8 mouse cellular contexts compared by ENCODE assay signal in the genomic region with DNA sequence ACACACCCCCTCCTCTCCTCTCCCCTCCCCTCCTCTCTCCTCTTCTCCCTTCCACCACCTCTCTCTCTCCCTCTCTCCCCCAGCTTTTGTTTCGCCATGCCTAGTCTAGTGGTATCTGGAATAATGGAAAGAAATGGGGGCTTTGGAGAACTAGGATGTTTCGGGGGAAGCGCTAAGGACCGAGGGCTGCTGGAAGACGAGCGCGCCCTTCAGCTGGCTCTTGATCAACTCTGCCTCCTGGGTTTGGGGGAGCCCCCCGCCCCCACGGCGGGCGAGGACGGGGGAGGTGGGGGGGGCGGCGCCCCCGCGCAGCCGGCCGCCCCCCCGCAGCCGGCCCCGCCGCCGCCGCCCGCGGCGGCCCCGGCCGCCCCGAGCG. TPM values are rescaled to one million over a fixed set of nuclear protein-coding genes. Genes with fewer than 3 reads are reported as not detected.
DNase-seq lines count a peak whose midpoint lies in the region; ATAC-seq and TF ChIP-seq lines count a peak whose summit lies in the region.

Mex3a (plus strand) TSS at position 97 of the 376 bp plus-strand sequence.

- H3K9ac ChIP-seq in heart, embryonic 14.5 days (ENCODE audit: low read length): peak within 1 kb of the TSS; percentile 95
- H3K9ac ChIP-seq in ES-Bruce4 (ENCODE audit: low read depth, poor library complexity, severe bottlenecking): peak within 1 kb of the TSS; percentile 84
- peak within 1 kb of the TSS; percentile 100 for H3K9ac ChIP-seq in forebrain, embryonic 13.5 days
- H3K9ac ChIP-seq in liver, embryonic 14.5 days (replicated peaks): peak within 1 kb of the TSS; percentile 64

- H3K27ac ChIP-seq in heart, embryonic 14.5 days (replicated peaks in 1 of 2; ENCODE audit: control insufficient read depth in 1 of 2, insufficient read depth in 1 of 2, low read depth in 2 of 2, low read length in 2 of 2): peak within 1 kb of the TSS; percentile 87 to 92
- peak within 1 kb of the TSS; percentile 76 for H3K27ac ChIP-seq in ES-Bruce4 (ENCODE audit: insufficient read depth, low read length)
- H3K27ac ChIP-seq in forebrain, embryonic 13.5 days: peak within 1 kb of the TSS; percentile 99
- H3K27ac ChIP-seq in liver, embryonic 14.5 days: no peak within 1 kb of the TSS

- H3K36me3 ChIP-seq in heart, embryonic 14.5 days (ENCODE audit: control insufficient read depth, insufficient read depth, low read length): peaks cover 22% of the 10 kb centered on the region
- peaks cover 1% of the 10 kb centered on the region; the same call in 1 of the 2 replicates for H3K36me3 ChIP-seq in ES-Bruce4 (ENCODE audit: control insufficient read depth, insufficient read depth, low read length, poor library complexity, severe bottlenecking)
- peaks cover 27% of the 10 kb centered on the region for H3K36me3 ChIP-seq in forebrain, embryonic 13.5 days (ENCODE audit: poor library complexity, severe bottlenecking)
- H3K36me3 ChIP-seq in liver, embryonic 14.5 days (replicated peaks; ENCODE audit: control insufficient read depth, insufficient read depth, low read depth): no peaks in the 10 kb centered on the region

- DNase-seq in heart, postnatal 14 days: no peak
- DNase-seq in liver, embryonic 14.5 days (ENCODE audit: low read depth in 3 of 3, low spot score in 3 of 3): no peak
- no peak for DNase-seq in adrenal gland, postnatal 25 days
- no peak for DNase-seq in testis, postnatal 10 days (ENCODE audit: low spot score)

- H3K4me2 ChIP-seq in heart, embryonic 14.5 days (ENCODE audit: low read length): peak within 1 kb of the TSS; percentile 68
- peak within 1 kb of the TSS; percentile 99 for H3K4me2 ChIP-seq in forebrain, embryonic 13.5 days
- peak within 1 kb of the TSS; percentile 99 for H3K4me2 ChIP-seq in liver, embryonic 14.5 days (ENCODE audit: low read depth)

- no peaks in the 10 kb centered on the region for H3K27me3 ChIP-seq in heart, embryonic 14.5 days (ENCODE audit: control insufficient read depth, insufficient read depth, low read length)
- no peaks in the 10 kb centered on the region for H3K27me3 ChIP-seq in ES-Bruce4 (ENCODE audit: control insufficient read depth, insufficient read depth, low read length, poor library complexity, severe bottlenecking)
- H3K27me3 ChIP-seq in forebrain, embryonic 13.5 days: no peaks in the 10 kb centered on the region
- H3K27me3 ChIP-seq in liver, embryonic 14.5 days (ENCODE audit: control insufficient read depth, insufficient read depth, low read length): peaks cover 6% of the 10 kb centered on the region

- TF ChIP-seq EP300 in ES-Bruce4 (IDR thresholded peaks at IDR 0.05; ENCODE audit: insufficient read depth, low read depth, low read length): no peak
- TF ChIP-seq EP300 in liver, embryonic 14.5 days (IDR thresholded peaks at IDR 0.05; ENCODE audit: low read depth): no peak

- H3K4me3 ChIP-seq in heart, embryonic 14.5 days (ENCODE audit: control insufficient read depth in 1 of 2, insufficient read depth in 1 of 2, low read depth in 1 of 2, low read length in 2 of 2): peak within 1 kb of the TSS; percentile 90 to 93
- peak within 1 kb of the TSS; percentile 89 for H3K4me3 ChIP-seq in ES-Bruce4 (ENCODE audit: low read depth, low read length)
- peak within 1 kb of the TSS; percentile 97 for H3K4me3 ChIP-seq in forebrain, embryonic 13.5 days
- peak within 1 kb of the TSS; percentile 77 to 92 for H3K4me3 ChIP-seq in liver, embryonic 14.5 days (ENCODE audit: insufficient read depth in 1 of 2, low read depth in 2 of 2, low read length in 2 of 2)

- no peak for TF ChIP-seq CTCF in ES-Bruce4 (IDR thresholded peaks at IDR 0.05; ENCODE audit: low read depth, low read length)
- no peak for TF ChIP-seq CTCF in liver, embryonic 14.5 days (IDR thresholded peaks at IDR 0.05; ENCODE audit: low read depth)

- no peak for TF ChIP-seq POLR2A in ES-Bruce4 (IDR thresholded peaks at IDR 0.05; ENCODE audit: insufficient read depth, low read length)

- intact Hi-C loops in heart, postnatal 14 days (cut with DNase I): no loop called here

- no peaks in the 10 kb centered on the region for H3K9me3 ChIP-seq in heart, embryonic 14.5 days (ENCODE audit: control insufficient read depth, low read length)
- H3K9me3 ChIP-seq in ES-Bruce4 (replicated peaks; ENCODE audit: control insufficient read depth, insufficient read depth, low read length, poor library complexity, severe bottlenecking): no peaks in the 10 kb centered on the region
- H3K9me3 ChIP-seq in forebrain, embryonic 13.5 days (replicated peaks): no peaks in the 10 kb centered on the region
- H3K9me3 ChIP-seq in liver, embryonic 14.5 days (ENCODE audit: control insufficient read depth, low read length): no peaks in the 10 kb centered on the region

- WGBS in heart, embryonic 14.5 days: 0% methylated on average over 19 of the region's 31 CpGs
- 0% methylated on average over 9 of the region's 31 CpGs for WGBS in forebrain, embryonic 13.5 days
- 1% methylated on average over 29 of the region's 31 CpGs for WGBS in liver, embryonic 14.5 days (ENCODE audit: insufficient replicate concordance)

- H3K4me1 ChIP-seq in heart, embryonic 14.5 days (ENCODE audit: control insufficient read depth in 2 of 2, insufficient read depth in 2 of 2, low read length in 2 of 2): peaks cover 53 to 66% of the 10 kb centered on the region in 2 experiments
- peaks cover 13% of the 10 kb centered on the region for H3K4me1 ChIP-seq in ES-Bruce4 (ENCODE audit: control insufficient read depth, insufficient read depth, low read length)
- H3K4me1 ChIP-seq in forebrain, embryonic 13.5 days: peaks cover 69% of the 10 kb centered on the region
- H3K4me1 ChIP-seq in liver, embryonic 14.5 days (replicated peaks; ENCODE audit: control insufficient read depth in 2 of 2, insufficient read depth in 2 of 2, low read length in 1 of 2): peaks cover 7 to 17% of the 10 kb centered on the region in 2 experiments

- no peak for ATAC-seq in heart, embryonic 14.5 days (ENCODE audit: insufficient number of reproducible peaks, insufficient read depth, low FRiP score, low read depth)
- ATAC-seq in forebrain, embryonic 13.5 days: no peak
- ATAC-seq in liver, embryonic 14.5 days (ENCODE audit: insufficient read depth): no peak
- ATAC-seq in CD4-positive, CD25-positive, alpha-beta regulatory T cell, adult 4 months: no peak

RNA-seq across cellular contexts. Expression of gene Mex3a, which starts in this region (rescaled TPM):
- 9.0 and 11.0 TPM in 2 replicates for polyA plus RNA-seq in heart, embryonic 14.5 days (2014; fragmentation: Nextera tagmentation; extraction: Ambion mirVana)
- total RNA-seq in heart, postnatal 14 days (2021): 1 to 10 TPM in 1 of 2 experiments, under 1 TPM in 1; 0.81 to 2.0 TPM
- 42.3 and 43.4 TPM in 2 replicates for polyA plus RNA-seq in ES-Bruce4 (2011; ENCODE audit: insufficient read depth, insufficient read length, low read depth, missing spikeins)
- polyA plus RNA-seq in forebrain, embryonic 13.5 days (2015; fragmentation: Nextera tagmentation; extraction: Ambion mirVana): 51.5 and 52.6 TPM in 2 replicates
- polyA plus RNA-seq in liver, embryonic 14.5 days (2012; rRNA removed): 1.1 and 1.3 TPM in 2 replicates
- polyA plus RNA-seq in liver, embryonic 14.5 days (2014; fragmentation: Nextera tagmentation; extraction: Ambion mirVana): 0.74 and 0.82 TPM in 2 replicates
- 3.3 and 3.5 TPM in 2 replicates for total RNA-seq in adrenal gland, postnatal 25 days (2021)
- 1 to 10 TPM in 1 of 2 experiments, under 1 TPM in 1; 0.60 to 1.5 TPM for polyA plus RNA-seq in CD4-positive, CD25-positive, alpha-beta regulatory T cell, adult 4 months (2017; shearing (Covaris generic))
